Mouse (Mus musculus): Measurements from ENCODE around the gene Mfsd11.
"Not testable (repeated sequence)": the region's sequence is repeated elsewhere in the genome, so short reads cannot be mapped to it uniquely, and the experiment has no call there.

Gene Mfsd11

DNA sequence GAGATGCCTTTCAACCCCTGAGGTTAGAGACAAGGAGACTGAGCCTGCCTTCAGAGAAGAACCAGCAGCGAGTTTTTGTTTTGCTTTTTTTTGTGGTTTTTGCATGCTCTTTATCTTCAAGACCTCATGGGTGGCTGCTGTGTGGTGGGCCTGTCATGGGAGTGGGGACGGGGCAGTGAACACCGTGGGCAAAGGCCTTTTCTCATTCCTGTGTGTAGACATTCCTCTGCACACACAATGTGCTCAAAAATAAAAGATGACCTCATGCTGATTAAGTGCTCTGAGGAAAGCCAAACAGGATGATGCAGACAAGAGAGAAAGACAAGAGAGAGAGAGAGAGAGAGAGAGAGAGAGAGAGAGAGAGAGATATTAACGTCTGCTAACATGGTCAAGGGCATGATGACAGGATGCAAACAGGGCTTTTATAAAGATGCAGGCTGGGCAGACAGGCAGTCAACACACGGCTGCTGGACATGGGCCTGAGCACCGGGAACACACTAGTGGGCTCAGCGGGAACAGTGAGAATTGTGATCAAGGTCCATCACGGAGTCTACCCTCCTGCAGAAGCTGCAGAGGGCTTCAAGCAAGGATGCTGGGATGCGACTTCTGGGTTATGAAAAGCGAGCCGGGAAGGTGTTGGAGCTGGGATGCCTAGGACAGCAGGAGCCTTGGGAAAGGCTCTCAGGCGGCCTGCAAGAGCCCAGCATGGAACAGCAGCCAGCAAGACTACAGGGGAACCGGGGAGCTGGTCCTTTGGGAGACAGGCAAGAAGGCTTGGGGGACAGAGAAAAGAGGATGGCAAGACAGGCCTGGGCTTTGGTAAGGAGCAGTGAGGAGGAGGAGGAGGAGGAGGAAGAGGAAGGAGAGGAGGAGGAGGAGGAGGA, 30.9 kb upstream of the Mfsd11 start:
- no peak for DNase-seq (ENCODE audit: low read depth, low spot score)

DNA sequence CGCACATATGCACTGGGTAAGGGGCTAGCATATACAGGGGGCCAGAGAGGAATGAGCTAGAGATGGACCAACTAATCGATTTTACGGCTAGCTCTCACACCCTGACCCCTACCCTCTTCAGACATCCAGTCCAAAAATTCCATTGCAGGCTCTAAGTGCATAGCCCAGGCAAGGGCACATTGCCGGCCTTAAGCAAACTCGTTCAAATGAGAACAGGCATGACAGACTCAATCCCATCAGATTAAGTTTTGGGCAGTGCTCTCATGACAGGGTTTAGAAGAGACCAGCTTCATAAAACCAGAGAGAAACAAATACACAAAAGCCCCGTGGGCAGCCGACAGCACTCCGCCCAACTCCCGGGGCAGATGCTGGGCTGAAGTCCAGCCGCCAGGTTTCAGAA, 30.0 kb upstream of the Mfsd11 start:
- DNase-seq (ENCODE audit: low read depth, low spot score), result no peak

DNA sequence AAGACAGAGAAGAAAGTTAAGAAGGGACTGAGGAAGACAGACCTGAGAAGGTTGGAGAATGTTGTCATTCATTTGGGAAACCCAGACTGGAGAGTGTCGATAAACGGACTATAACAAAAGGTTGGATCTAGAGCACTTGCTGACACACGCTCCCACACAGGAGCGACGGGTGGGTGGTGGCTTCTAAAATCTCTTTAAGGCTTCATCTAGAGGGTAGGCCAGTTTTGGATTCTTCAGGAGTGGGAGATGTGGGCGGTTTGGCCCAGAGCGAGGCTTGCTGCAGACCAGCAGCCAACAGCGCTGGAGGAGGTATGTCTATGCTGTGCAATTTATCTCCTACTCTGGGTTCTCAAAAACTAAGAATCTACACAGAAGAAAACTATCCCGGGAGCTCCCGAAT, 29.6 kb upstream of the Mfsd11 start:
- DNase-seq (ENCODE audit: low read depth, low spot score), result no peak

DNA sequence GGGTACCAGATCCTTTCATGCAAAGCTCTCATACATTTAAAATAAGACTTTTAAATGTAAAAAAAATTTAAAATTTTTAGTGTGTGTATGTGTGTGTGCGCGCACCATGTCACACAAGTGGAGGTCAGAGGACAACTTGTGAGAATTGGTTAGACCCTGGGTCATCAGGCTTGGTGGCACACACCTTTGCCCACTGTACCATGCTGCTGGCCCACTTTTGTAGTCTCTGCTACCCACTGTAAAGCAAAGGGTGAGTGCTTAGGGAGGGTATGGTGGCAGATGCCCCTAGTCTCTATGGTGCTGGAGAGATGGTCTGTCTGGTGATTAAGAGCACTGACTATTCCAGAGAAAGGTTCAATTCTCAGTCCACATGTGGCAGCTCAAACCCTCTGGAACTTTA, 29.0 kb upstream of the Mfsd11 start:
- no peak for DNase-seq (ENCODE audit: low read depth, low spot score)

DNA sequence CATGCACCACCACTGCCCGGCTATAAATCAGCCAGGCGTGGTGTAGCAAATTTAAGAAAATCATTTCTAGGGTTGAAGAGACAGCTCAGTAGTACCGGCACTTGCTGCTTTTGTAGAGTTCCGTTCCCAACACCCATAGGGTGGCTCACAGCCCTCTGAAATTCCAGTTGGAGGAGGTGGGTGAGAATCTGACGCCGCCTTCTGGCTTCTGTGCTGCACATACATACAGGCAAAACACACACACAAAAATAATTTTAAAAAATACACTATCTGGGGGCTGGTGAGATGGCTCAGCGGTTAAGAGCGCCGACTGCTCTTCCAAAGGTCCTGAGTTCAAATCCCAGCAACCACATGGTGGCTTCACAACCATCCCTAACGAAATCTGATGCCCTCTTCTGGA, 28.4 kb upstream of the Mfsd11 start:
- not testable (repeated sequence) for DNase-seq (ENCODE audit: low read depth, low spot score)

DNA sequence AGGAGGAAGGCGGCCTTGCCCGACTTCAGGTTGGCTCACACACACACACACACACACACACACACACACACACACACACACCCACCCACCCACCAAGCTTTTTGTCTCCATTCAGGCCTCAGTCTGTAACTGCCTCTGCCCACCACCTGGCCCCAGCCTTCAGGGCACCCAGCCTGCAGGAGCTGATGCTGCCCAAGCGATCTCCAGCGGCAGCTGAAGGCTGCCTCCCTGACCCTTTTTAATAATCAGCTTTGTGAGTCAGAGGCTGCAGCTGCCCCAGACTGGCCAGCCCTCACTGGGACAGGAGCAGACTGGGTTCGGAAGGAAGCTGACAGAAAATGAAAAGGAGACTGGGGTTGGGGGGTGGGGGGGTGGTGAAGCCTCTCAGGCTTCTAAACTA, 27.0 kb upstream of the Mfsd11 start:
- DNase-seq (ENCODE audit: low read depth, low spot score), result no peak

DNA sequence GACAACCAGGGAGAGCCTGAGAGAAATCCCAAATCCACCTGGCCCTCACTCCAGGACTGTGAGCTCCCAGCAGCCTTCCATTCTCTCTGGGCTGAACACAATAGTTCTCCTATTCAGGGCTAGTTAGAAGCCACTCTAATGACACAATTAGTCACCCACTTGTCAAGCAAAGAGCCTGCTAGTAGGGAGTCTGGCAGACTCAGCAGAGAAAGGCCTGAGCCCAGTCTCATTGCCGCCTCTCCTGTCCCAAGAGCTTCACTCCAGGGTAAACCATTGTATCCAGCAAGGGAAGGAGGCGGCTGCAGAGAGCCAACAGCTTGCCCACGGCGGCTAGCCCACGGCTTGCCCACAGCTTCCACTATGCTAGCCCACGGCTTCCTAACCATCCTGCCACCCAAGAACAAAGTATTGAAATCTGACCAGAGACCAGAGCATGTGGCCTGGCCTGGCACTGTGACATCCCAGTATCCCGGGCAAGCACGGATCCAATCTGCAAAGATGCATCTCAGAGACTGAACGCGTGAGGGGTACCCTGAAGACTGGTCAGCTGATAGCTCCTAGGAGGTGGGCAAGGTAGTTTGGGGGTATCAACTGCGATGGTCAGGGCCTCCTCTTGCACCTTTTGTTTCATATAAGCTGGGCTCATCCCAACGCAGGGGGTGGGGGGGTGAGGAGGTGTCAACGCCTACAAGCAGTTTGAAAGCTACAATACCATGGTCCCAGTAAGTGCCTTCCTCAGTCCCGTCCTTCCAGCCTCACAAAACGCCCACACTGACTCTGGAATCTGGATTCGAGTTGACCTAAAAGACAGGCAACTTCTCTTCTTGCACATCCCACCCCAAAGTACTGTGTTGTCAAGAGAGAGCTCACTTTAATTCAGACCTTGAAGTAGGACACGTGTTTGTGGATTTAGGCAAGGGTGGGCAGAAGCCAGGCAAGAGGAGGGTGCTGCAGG, 25.4 kb upstream of the Mfsd11 start:
- DNase-seq (ENCODE audit: low read depth, low spot score), result no peak

DNA sequence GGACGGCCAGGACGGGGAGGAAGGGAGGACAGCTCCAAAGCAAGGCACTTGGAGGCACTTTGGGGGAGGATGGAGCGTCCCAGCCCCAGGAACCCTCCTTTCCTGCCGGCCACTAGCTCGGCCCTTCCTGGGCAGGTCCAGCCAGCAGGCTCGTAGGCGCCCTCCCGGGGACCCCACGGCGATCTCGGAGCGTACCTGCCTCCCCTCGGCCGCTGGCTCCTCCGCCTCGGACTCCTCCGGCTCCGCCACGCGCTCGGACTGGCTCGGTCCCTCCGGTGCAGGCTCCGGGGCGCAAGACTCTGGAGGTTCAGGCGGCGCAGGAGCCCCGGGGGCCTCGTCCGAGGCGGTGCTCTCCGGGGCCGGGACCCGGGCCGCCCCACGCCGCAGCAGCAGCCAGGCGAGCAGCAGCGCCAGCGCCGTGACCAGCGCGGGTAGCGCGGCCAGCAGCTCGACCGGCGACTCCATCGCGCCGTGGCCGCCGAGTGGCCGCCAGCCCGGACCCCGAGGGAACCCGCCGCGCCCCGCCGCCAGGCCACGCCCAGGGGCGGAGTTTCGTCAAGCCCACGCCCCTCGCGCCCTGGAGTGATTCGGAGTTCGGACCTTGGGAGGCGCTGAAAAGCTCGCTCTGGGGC, 24.6 kb upstream of the Mfsd11 start, which contains the start of gene Mxra7:
Gene Mxra7 (minus strand): TSS at position 513 of the 632 bp plus-strand sequence.
- peak; percentile 58 for DNase-seq (ENCODE audit: low read depth, low spot score)

DNA sequence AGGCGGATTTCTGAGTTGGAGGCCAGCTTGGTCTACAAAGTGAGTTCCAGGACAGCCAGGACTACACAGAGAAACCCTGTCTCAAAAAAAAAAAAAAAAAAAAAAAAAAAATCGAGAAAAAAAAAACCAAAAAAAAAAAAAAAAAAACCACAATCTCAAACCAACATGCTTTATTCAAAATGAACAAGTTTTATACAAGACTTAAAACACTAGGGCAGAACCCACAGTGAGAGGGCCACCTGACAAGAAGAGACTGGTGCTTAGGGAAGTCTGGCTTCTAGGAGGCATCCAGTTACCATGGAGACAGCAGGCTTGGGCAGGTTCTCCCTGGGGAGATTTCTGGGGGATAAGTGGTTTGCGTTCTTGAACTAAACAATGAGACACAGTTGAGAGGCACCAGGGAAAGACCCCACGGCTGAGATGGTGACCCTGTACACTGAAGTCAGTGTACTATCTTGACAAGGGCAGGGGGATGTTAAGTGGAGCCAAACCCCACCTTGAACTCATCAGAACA, 20.0 kb upstream of the Mfsd11 start:
- no peak for DNase-seq (ENCODE audit: low read depth, low spot score)

DNA sequence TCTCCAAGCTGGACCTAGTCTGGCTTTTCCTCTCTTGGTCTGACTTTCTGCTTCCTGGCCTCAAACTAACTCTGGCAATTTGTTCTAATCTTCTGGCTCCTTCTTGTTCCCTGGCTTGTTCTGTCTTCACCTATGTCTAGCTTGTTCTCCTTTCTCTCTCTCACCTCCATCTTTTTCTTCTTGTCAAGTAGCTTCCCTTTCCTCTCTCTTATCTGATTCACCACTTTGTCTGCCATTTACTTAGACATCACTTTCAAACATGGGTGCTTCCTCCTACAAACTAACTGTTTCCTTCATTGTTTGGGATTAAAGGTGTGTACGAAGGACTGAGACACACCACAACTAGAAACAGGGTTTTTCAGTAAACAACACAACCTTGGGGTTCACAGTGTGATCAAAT, 17.3 kb upstream of the Mfsd11 start:
- DNase-seq (ENCODE audit: low read depth, low spot score), result no peak

DNA sequence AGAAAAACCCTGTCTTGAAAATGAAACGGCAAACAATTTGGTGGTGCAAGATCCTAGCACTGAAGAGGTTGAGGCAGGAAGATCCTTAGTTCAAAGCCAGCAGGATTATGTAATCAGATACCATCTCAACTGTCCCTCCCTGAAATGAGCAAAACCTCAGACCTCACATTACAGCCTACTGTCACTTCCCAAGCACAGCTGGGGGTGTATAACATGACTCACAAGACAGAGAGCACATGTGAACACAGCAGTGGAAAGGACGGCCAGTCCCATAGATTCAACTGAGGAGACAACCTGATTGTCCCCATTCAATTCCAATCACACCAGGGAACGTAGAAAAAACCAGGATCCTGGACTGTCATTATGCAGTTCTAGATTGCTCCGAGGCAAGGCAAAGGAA, 16.0 kb upstream of the Mfsd11 start:
- no peak for DNase-seq (ENCODE audit: low read depth, low spot score)

DNA sequence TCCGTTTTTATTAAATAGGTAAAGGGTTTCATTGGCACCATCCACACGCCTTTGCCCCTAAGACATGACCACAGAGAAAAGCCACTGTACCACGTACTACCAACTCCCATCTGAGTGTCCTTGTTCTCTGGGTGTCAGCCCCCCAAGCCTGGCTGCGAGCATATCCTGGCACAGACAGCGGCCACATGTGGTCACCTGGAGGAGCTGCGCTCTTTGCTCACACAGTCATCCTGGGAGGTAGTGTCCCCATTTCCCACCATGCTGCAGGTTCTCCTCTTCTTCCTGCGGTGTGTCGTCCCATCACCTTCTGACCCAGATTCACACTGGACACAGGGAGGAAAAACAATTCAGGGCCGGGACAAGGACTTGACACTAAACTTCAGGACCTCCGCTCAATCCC, 14.8 kb upstream of the Mfsd11 start:
- no peak for DNase-seq (ENCODE audit: low read depth, low spot score)

DNA sequence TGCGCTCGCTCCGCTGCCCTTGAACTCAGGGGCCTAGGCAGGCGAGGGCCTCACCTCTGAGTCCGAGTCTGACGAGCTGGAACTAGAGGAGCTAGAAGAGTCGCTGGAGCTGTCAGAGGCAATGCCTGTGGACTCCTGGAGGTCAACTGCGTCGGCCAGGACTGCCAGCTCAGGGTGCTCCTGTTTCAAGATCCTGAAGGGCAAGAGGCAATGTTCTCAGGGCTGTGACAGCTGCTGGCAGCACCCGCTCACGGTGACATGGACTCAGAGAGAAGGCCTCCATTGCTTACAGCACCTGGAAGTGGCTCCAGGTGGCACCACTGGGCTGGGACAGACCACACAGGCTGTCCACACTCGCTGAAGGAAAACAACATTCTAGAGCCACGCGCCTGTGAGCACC, 13.3 kb upstream of the Mfsd11 start:
- peak; percentile 86 for DNase-seq (ENCODE audit: low read depth, low spot score)

DNA sequence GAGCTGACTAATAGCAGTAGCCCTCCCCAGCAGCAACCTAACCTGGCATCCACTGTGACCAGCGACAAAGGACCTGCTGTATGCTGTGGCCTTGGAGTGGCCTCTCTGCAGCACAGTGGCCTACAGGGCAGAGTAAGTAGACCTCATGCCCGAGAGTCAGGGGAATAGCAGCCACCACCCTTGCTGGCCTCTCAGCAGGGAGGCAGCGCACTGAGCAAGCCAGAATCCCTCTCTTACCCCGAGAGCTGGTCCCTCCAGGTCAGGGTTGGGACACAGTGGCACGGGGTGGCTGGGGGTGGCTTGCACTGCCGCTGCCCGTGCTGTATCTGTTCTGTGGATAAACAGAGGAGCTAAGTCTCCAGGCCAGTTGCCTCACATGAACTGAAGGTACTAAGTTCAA, 12.6 kb upstream of the Mfsd11 start:
- no peak for DNase-seq (ENCODE audit: low read depth, low spot score)

DNA sequence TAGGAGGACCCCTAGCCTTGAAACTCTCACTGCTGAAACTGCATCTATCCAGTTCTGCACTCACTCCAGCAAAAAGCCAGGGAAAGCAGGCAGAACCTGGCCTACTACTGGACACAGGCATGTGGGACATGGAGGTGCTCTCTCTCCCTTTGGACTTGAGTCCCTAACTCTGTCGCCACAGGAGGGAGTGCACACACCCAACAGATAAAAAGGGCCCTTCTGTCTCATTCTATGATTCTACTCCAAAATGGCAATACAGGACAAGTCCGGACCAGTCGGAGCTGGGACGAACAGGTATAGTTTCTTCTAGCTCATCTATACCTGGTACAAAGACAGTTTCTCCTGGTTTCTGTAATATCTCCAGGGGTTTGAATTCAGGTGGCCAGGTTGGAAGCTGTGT, 11.5 kb upstream of the Mfsd11 start:
- no peak for DNase-seq (ENCODE audit: low read depth, low spot score)

DNA sequence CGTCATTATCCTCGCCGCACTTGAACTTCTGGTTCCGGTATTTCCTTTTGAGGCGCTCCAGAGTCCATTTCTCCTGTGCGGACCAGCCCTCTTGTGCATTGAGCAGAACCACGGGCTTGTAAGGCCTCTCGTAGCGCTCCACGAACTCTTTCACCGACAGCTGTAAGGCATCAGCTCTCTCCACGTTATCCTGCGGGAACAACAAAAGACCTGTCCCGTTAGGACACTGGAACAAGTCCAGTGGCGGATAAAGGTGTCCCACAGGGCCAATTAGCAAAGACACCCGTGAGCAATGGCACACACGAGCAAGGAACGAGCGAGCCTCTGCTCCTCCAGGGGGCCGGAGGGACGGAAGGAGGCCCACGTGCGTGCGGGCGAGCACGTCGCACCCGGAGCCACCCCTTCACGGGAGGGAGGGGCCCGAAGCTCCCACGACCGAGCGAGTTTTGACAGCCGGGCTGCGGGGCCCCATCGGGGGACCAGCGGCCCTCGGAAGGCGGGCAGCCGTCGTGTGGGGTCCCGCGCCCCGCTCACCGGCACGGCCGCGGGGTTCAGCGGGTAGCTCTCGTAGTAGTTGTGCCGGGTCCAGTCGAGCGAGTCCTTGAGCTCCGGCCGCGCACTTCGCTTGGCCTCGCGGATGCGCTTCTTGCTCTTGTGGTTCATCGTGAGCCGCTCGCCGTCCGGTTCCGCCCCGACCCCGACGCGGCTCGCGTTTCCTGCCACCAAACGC, 9.5 kb upstream of the Mfsd11 start:
- DNase-seq (ENCODE audit: low read depth, low spot score), result peak; percentile 54

DNA sequence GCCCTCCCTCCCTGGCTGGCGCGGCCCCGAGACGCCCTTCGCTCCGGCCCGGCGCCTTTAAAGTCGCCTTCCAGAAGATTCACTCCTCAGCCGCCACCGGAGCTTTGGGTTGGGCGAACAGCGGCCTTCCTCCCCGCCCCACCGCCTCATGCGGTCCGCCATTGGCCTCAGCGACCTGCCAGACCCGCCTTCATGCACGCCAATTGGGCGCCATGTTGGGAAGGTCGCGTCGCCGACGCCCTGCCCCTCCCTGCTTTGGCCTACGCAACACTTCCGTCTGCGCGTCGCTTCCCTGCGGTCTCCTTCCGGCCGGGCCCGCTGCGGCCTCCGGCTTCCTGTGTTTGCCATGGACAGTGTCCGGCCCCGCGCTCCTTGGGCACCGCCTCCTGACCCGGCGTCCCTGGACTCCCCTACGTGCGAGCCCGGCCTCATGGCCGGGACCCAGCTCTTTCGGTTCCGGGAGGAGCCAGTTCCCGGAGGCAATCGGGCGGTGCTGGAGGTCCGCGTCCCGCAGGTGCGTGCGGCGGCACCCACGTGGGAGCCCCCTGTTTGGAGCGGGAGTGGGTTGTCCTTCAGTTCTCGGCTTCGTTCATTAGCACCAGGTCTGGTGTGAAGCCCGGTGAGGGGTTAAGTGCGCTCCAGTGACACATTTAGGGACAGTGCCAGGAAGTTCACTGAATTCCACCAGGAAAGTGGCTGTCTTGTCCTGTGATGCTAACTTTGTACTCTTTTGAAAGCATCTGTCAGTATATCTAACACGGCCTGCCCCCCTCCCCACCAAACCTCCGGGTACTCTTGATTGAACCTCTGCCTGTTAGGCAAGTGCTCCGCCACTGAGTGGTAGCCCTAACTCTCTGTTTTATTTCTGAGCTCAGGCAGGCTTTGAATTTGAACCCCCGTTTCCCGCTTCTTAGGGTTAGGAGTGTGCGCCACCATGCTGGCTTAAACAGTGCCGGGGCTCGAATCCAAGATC, 8.7 kb upstream of the Mfsd11 start, which contains the start of the genes Mettl23 and Jmjd6:
Gene Mettl23 (plus strand): TSS at position 18 of the 973 bp plus-strand sequence.
Gene Jmjd6 (minus strand): TSS at position 189 of the 973 bp plus-strand sequence.
- peak; percentile 99 for DNase-seq (ENCODE audit: low read depth, low spot score)

DNA sequence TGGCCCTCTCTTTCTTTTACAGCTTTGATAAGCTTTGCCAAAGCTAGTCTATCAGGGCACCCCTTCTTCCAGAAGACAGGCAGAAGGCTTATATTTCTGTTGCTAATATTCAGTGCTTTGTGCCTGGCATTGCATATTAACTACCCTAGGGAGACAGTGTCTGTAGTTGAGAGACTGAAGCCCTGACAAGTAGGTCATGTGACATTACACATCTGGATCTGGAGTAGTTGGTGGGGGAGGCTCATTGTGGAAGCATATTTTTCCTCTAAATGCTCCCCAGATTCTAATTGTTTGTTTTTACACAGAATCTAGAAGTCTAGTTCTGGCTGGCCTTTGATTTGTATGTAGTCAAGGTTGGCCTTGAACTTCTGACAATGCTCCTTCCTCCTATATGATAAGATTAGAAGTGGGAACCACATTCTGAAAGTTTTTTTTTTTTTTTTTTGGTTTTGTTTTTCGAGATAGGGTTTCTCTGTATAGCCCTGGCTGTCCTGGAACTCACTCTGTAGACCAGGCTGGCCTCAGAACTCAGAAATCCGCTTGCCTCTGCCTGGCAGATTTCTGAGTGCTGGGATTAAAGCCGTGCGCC, 5.6 kb upstream of the Mfsd11 start:
- no peak for DNase-seq (ENCODE audit: low read depth, low spot score)

Measured in skeletal muscle tissue, adult 2 months (tissue).